In the genomic region with DNA sequence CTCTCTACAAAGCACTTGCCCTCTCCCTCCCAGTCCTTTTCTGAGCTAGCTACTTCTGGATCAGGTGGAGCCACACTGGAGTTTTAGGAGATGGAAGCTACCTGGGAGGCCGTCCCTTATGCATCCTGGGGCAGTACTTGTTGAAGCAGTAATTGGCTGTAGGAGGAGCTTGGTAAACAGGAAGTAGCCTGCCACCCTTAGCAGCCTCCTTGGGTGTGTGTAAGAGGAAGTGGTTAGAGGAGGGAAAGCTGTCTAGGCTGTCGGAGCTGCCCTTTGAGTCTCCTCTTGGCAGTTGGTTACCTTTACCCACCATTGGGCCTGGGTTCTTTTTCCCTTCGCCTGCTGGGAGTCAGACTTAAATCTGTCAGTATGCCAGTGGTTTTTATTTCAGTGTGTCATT, we compare ENCODE assay signal across 8 mouse cellular contexts. TPM values are rescaled to one million over a fixed set of nuclear protein-coding genes. Genes with fewer than 3 reads are reported as not detected.
DNase-seq lines count a peak whose midpoint lies in the region; ATAC-seq and TF ChIP-seq lines count a peak whose summit lies in the region.

No protein-coding gene starts in this region.

- no peak overlapping the region for H3K9ac ChIP-seq in forebrain, embryonic 15.5 days (replicated peaks)
- no peak overlapping the region for H3K9ac ChIP-seq in kidney, embryonic 15.5 days

- intact Hi-C loops in left cerebral cortex, postnatal 10 days (cut with DNase I) = loop anchor here (5.0 to 10.0 kb wide), 3 partner anchors 217 to 559 kb away; no protein-coding TSS in a partner anchor

- H3K4me2 ChIP-seq in forebrain, embryonic 15.5 days (replicated peaks) = no peak overlapping the region
- H3K4me2 ChIP-seq in kidney, embryonic 15.5 days = no peak overlapping the region

- WGBS in forebrain, embryonic 10.5 days = 40% methylated on average over 3 of the region's 3 CpGs
- 37% methylated on average over 3 of the region's 3 CpGs for WGBS in forebrain, embryonic 15.5 days
- 37% methylated on average over 3 of the region's 3 CpGs for WGBS in kidney, embryonic 15.5 days
- WGBS in thymus, adult 2 months = 1% methylated on average over 3 of the region's 3 CpGs

- no peak for DNase-seq in forebrain, embryonic 10.5 days (ENCODE audit: extremely low spot score, low spot score)
- DNase-seq in brain, embryonic 14.5 days (ENCODE audit: low read depth) = peak; percentile 20
- DNase-seq in lung, postnatal 4 days = peak; percentile 61 to 67
- DNase-seq in thymus, adult 2 months = peak; percentile 82
- DNase-seq in cerebellum, adult 9-10 months = no peak
- no peak for DNase-seq in left cerebral cortex, postnatal 10 days (ENCODE audit: extremely low spot score in 1 of 2, low spot score in 2 of 2)

- peak overlapping the region; percentile 64 for H3K27ac ChIP-seq in forebrain, embryonic 10.5 days
- H3K27ac ChIP-seq in forebrain, embryonic 15.5 days (replicated peaks) = no peak overlapping the region
- H3K27ac ChIP-seq in kidney, embryonic 15.5 days = peak overlapping the region; percentile 32; the same call in 1 of the 2 replicates
- peak overlapping the region; percentile 96 for H3K27ac ChIP-seq in thymus, adult 2 months (ENCODE audit: control insufficient read depth, insufficient read depth, low read length)

- no peak for TF ChIP-seq POLR2A in brain, embryonic 14.5 days (IDR thresholded peaks at IDR 0.05; ENCODE audit: borderline replicate concordance, extremely low read depth, insufficient read depth, insufficient read length, poor library complexity, severe bottlenecking)
- TF ChIP-seq POLR2A in thymus, adult 2 months (IDR thresholded peaks at IDR 0.05; ENCODE audit: control insufficient read depth, extremely low read depth, insufficient read depth, low read length, poor library complexity) = peak; percentile 75

- H3K4me1 ChIP-seq in forebrain, embryonic 10.5 days = peaks cover 66% of the 10 kb centered on the region
- H3K4me1 ChIP-seq in forebrain, embryonic 15.5 days = peaks cover 27% of the 10 kb centered on the region
- H3K4me1 ChIP-seq in kidney, embryonic 15.5 days = peaks cover 55% of the 10 kb centered on the region
- peaks cover 47% of the 10 kb centered on the region for H3K4me1 ChIP-seq in thymus, adult 2 months (replicated peaks; ENCODE audit: control insufficient read depth, insufficient read depth, low read length)

- no peak for TF ChIP-seq CTCF in brain, embryonic 14.5 days (IDR thresholded peaks at IDR 0.05; ENCODE audit: borderline replicate concordance, extremely low read depth, insufficient read depth, insufficient read length)
- TF ChIP-seq CTCF in thymus, adult 2 months (IDR thresholded peaks at IDR 0.05; ENCODE audit: borderline replicate concordance, control insufficient read depth, extremely low read depth, insufficient read depth, low read length, poor library complexity) = no peak

- H3K9me3 ChIP-seq in forebrain, embryonic 10.5 days = no peaks in the 10 kb centered on the region
- no peaks in the 10 kb centered on the region for H3K9me3 ChIP-seq in forebrain, embryonic 15.5 days
- no peaks in the 10 kb centered on the region for H3K9me3 ChIP-seq in kidney, embryonic 15.5 days (replicated peaks)

- H3K36me3 ChIP-seq in forebrain, embryonic 10.5 days (replicated peaks) = peaks cover 17% of the 10 kb centered on the region
- no peaks in the 10 kb centered on the region for H3K36me3 ChIP-seq in forebrain, embryonic 15.5 days
- peaks cover 15% of the 10 kb centered on the region; the same call in 1 of the 2 replicates for H3K36me3 ChIP-seq in kidney, embryonic 15.5 days
- H3K36me3 ChIP-seq in thymus, adult 2 months (ENCODE audit: control insufficient read depth, insufficient read depth, low read length) = peaks cover 2% of the 10 kb centered on the region; the same call in 1 of the 2 replicates

- no peak overlapping the region for H3K4me3 ChIP-seq in forebrain, embryonic 10.5 days
- H3K4me3 ChIP-seq in forebrain, embryonic 15.5 days = no peak overlapping the region
- no peak overlapping the region for H3K4me3 ChIP-seq in kidney, embryonic 15.5 days (replicated peaks)
- H3K4me3 ChIP-seq in thymus, adult 2 months (ENCODE audit: control insufficient read depth, insufficient read depth, low read length) = peak overlapping the region; percentile 23; the same call in 1 of the 2 replicates

- ATAC-seq in forebrain, embryonic 15.5 days (replicated peaks) = no peak
- ATAC-seq in kidney, embryonic 15.5 days (replicated peaks; ENCODE audit: low FRiP score) = no peak

- no peaks in the 10 kb centered on the region for H3K27me3 ChIP-seq in forebrain, embryonic 10.5 days (ENCODE audit: poor library complexity, severe bottlenecking)
- H3K27me3 ChIP-seq in forebrain, embryonic 15.5 days = no peaks in the 10 kb centered on the region
- no peaks in the 10 kb centered on the region for H3K27me3 ChIP-seq in kidney, embryonic 15.5 days
- H3K27me3 ChIP-seq in thymus, adult 2 months (ENCODE audit: control insufficient read depth, insufficient read depth, low read length) = no peaks in the 10 kb centered on the region

RNA-seq across cellular contexts. Expression of gene Pdk1, which starts 59.0 kb away (rescaled TPM):
- 50.4 and 58.7 TPM in 2 replicates for polyA plus RNA-seq in forebrain, embryonic 10.5 days (2016; fragmentation: Nextera tagmentation; extraction: Ambion mirVana)
- 22.0 and 22.9 TPM in 2 replicates for polyA plus RNA-seq in forebrain, embryonic 15.5 days (2015; fragmentation: Nextera tagmentation; extraction: Ambion mirVana)
- polyA plus RNA-seq in brain, embryonic 14.5 days (2012; rRNA removed) = 11.4 and 14.1 TPM in 2 replicates
- polyA plus RNA-seq in kidney, embryonic 15.5 days (2015; fragmentation: Nextera tagmentation; extraction: Ambion mirVana) = 44.4 and 45.2 TPM in 2 replicates
- 43.7 and 50.6 TPM in 2 replicates for polyA plus RNA-seq in thymus, adult 2 months (2012; rRNA removed)
- 10 to 100 TPM; 31.8 to 34.8 TPM for total RNA-seq in left cerebral cortex, postnatal 10 days (2021)

Comparison
In these comparisons a context has a peak if more than half of its experiments do, and no peak if none do; other contexts are left out.
1. DNase-seq: peak in brain, embryonic 14.5 days (single experiment), lung, postnatal 4 days (2 of 2) and thymus, adult 2 months (single experiment); none in forebrain, embryonic 10.5 days (single experiment), cerebellum, adult 9-10 months (single experiment) and left cerebral cortex, postnatal 10 days (0 of 2).